Mouse (Mus musculus) lung, postnatal 0 days (tissue): Measurements from ENCODE around the gene Uba2.
A peak's percentile ranks its signal among the peaks of the same experiment; 100 is the strongest.

Source experiments
- CTCF ChIP-seq: IDR thresholded peaks from 2 replicates; pipeline ENCODE4 v1.5.1; 2016; ENCODE audit warnings: antibody characterized with exemption, mild to moderate bottlenecking
- EP300 ChIP-seq: IDR thresholded peaks from 2 replicates; pipeline ENCODE4 v1.6.1; 2016; ENCODE audit warnings: antibody characterized with exemption, mild to moderate bottlenecking, control low read depth

DNA sequence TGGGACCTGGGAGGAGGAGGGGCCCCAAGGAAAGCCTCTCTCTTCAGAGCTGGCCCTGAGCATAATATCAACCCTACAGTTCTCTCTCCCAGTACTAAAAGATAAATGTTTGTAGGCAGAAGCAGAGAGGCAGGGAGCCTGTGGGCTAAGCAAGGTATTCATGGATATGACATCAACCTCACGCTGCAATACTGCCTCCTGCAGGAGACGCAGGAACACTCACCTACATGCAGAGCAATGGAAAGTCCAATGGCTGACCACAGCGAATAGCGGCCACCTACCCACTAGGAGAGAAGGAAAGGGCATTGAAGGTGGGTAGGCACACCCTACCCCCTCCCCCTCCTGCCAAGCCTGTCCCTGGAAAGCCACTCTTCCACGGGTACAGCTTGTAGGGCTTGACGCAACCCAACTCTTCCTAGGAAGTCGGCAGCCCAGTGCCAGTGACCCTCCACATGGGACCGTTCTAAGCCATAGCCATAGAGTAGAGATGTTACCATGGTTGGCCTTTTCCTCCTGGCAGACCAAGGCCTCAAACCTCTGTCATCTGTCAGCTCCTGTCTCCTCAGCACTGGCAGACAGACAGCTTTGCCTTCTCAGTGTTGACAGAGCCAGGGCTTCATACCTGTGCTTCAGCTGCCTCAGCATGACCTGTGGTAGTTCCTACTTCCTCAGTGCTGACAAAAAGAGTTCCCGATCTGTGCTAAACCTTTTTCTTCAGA is 38.8 kb upstream of the Uba2 start:
- TF ChIP-seq EP300 (no peak), CTCF (peak; percentile 37; the same call in 1 of the 2 replicates)
